Mouse (Mus musculus) midbrain, embryonic 10.5 days (tissue): ENCODE measurements around the gene Per2. TPM values are rescaled to one million over a fixed set of nuclear protein-coding genes. Genes with fewer than 3 reads are reported as not detected.

Experiments used
- DNase-seq: peaks from one replicate; pipeline ENCODE4 v3.0.0-alpha.2; 2017; ENCODE audit warnings: low spot score
- H3K27ac ChIP-seq: fragments of 300-500 bp; sonication (generic); replicated peaks from 2 replicates; pipeline ENCODE4 v1.5.1; 2016; ENCODE audit warnings: mild to moderate bottlenecking
- H3K27me3 ChIP-seq: fragments of 300-500 bp; sonication (generic); 2 replicates; pipeline ENCODE4 v1.6.1; 2016; ENCODE audit warnings: low read depth, mild to moderate bottlenecking; ENCODE audit not compliant: poor library complexity, severe bottlenecking
- H3K36me3 ChIP-seq: fragments of 300-500 bp; sonication (generic); 2 replicates; pipeline ENCODE4 v1.6.1; 2016; ENCODE audit warnings: mild to moderate bottlenecking, moderate library complexity
- H3K4me1 ChIP-seq: fragments of 300-500 bp; sonication (generic); 2 replicates; pipeline ENCODE4 v1.6.1; 2016
- H3K4me3 ChIP-seq: fragments of 300-500 bp; sonication (generic); 2 replicates; pipeline ENCODE4 v1.5.1; 2016; ENCODE audit warnings: mild to moderate bottlenecking, moderate library complexity
- H3K9me3 ChIP-seq: fragments of 300-500 bp; sonication (generic); replicated peaks from 2 replicates; pipeline ENCODE4 v1.6.1; 2016; ENCODE audit warnings: mild to moderate bottlenecking
- WGBS: fragments of 180-500 bp; shearing (Covaris S2); methylation state at CpG from one replicate; pipeline ENCODE4 v1.1.7; 2016; 5-methylcytosine and 5-hydroxymethylcytosine counted together
- polyA plus RNA-seq: library from polyadenylated mRNA; unstranded; fragments of >200 nt; fragmentation: Nextera tagmentation; extraction: Ambion mirVana; gene quantifications from 2 replicates; pipeline ENCODE4 v1.2.1, GENCODE M21; 2016

Per2 gene
- polyA plus RNA-seq, 1 experiment from 2014 or later, result 4.0 TPM

DNA sequence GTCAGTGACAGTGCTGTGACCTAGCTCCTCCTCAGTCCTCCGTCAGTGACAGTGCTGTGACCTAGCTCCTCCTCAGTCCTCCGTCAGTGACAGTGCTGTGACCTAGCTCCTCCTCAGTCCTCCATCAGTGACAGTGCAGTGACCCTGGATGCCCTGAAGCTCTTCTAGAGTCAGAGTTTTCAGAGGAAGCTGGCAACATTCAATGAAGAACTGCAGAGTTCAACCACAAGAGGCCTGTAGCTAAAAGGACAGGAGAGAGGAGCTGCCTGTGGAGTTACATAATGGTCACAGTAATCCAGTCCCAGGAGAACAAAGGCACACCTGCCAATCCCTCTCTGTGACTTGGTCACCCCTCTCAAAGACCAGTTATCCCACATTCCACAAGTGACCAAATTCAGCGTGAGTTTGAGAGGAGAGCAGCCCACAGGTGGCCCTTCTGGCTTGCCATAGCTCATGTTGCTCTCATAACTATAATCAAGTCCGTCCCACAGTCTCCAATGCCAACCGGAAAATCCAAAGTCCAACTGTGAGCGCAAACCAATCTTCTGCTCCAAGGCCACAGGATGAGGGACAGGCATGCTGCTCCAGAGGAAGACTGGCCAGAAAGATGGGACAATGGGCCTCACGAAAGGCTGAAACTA lies 16.7 kb downstream of the Per2 start:
- 78% methylated on average over 7 of the region's 7 CpGs for WGBS
- 0 out of 2 replicates have a peak overlapping the region, but pooled peaks have one; percentile 38 for H3K27ac ChIP-seq
- no peaks in the 10 kb centered on the region for H3K27me3 ChIP-seq
- no peak overlapping the region for H3K4me3 ChIP-seq
- DNase-seq, result no peak
- peaks cover 11% of the 10 kb centered on the region for H3K4me1 ChIP-seq
- peaks cover 4% of the 10 kb centered on the region for H3K9me3 ChIP-seq
- H3K36me3 ChIP-seq, result peaks cover 10% of the 10 kb centered on the region

DNA sequence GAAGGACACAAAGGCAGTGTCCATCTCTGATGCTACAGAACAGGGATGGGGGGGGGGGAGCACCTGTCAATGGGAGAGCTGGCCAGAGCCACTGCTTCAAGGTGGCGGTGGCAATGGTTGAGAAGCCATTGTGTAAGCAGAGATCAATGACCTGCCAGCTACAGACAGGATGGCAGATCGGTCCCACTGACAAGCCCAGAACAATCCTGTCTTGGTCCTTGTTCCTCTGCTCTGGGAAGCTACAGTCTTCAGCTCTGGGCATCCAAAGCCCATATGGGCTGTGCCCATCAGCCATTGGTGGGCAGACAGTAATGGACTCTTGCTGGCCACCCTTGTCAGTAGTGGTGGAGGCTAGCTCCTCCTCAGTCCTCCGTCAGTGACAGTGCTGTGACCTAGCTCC lies 17.3 kb downstream of the Per2 start:
- peaks cover 11% of the 10 kb centered on the region for H3K4me1 ChIP-seq
- no peaks in the 10 kb centered on the region for H3K9me3 ChIP-seq
- WGBS, result 92% methylated on average over 3 of the region's 3 CpGs
- peaks cover 3% of the 10 kb centered on the region for H3K36me3 ChIP-seq
- H3K27ac ChIP-seq, result no peak overlapping the region
- no peak overlapping the region for H3K4me3 ChIP-seq
- no peaks in the 10 kb centered on the region for H3K27me3 ChIP-seq
- DNase-seq, result no peak

DNA sequence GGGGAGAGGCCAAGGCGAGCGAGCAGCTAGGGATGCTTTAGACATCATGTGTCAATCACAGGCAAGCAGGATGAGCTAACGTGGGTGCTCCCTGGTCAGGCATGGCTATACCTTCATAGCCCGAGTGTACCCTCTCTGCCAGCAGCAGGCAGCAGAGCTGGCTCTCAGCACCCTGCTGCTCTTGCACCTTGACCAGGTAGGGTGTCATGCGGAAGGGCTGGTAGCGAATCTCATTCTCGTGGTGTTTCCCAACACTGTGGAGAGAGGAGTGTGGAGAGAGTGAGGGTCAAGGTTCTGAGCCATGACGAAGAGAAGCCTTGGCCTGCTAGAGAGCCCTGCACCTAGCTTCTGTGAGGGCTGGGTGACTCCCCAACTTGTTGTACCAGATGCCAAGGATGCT lies 19.3 kb downstream of the Per2 start:
- H3K4me1 ChIP-seq, result peaks cover 11% of the 10 kb centered on the region
- no peaks in the 10 kb centered on the region for H3K27me3 ChIP-seq
- H3K36me3 ChIP-seq, result no peaks in the 10 kb centered on the region; the same call in 1 of the 2 replicates
- no peaks in the 10 kb centered on the region for H3K9me3 ChIP-seq
- no peak for DNase-seq
- H3K27ac ChIP-seq, result no peak overlapping the region
- 90% methylated on average over 8 of the region's 8 CpGs for WGBS
- H3K4me3 ChIP-seq, result no peak overlapping the region

DNA sequence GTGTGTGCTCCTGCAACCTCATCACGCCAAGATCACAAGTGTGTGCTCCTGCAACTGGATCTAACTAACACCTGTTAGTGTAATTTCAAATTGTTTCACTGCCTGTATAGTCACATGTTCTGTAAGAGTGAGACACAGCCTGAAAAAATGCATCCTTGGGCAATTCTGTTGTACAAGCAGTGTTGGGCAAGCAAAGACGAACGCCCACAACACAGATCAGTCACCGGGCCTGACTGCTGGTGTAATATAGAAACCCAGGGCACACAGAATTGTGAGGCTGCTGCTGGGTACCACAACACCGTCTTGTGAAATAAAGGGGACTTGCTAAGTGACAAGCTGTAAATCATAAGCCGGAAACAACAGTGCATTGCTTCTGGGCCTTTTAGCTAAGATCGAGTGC lies 21.6 kb downstream of the Per2 start:
- H3K27me3 ChIP-seq, result no peaks in the 10 kb centered on the region
- no peaks in the 10 kb centered on the region for H3K36me3 ChIP-seq
- 94% methylated on average over 7 of the region's 7 CpGs for WGBS
- H3K4me1 ChIP-seq, result peaks cover 3% of the 10 kb centered on the region
- no peak for DNase-seq
- H3K4me3 ChIP-seq, result no peak overlapping the region
- H3K27ac ChIP-seq, result no peak overlapping the region
- H3K9me3 ChIP-seq, result no peaks in the 10 kb centered on the region

DNA sequence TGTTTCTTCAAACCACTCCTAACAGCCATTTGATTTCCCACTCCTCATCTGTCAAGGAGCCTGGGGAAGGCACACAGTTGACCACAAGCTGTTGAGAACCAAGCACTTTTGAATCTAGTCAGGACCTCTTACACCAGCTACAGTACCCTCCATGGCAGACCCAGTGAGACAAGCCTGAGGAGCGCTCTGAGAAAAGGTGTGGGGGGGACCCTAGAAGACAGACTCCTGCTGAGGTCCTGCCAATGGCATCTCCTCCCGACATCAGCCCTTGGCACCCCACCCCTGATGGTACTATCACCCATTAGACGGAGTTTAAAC lies 22.1 kb downstream of the Per2 start:
- WGBS, result 92% methylated on average over 3 of the region's 3 CpGs
- Histone ChIP-seq H3K27ac (no peak overlapping the region), H3K27me3 (no peaks in the 10 kb centered on the region), H3K36me3 (no peaks in the 10 kb centered on the region), H3K4me1 (no peaks in the 10 kb centered on the region), H3K4me3 (no peak overlapping the region), H3K9me3 (no peaks in the 10 kb centered on the region)
- DNase-seq, result no peak

DNA sequence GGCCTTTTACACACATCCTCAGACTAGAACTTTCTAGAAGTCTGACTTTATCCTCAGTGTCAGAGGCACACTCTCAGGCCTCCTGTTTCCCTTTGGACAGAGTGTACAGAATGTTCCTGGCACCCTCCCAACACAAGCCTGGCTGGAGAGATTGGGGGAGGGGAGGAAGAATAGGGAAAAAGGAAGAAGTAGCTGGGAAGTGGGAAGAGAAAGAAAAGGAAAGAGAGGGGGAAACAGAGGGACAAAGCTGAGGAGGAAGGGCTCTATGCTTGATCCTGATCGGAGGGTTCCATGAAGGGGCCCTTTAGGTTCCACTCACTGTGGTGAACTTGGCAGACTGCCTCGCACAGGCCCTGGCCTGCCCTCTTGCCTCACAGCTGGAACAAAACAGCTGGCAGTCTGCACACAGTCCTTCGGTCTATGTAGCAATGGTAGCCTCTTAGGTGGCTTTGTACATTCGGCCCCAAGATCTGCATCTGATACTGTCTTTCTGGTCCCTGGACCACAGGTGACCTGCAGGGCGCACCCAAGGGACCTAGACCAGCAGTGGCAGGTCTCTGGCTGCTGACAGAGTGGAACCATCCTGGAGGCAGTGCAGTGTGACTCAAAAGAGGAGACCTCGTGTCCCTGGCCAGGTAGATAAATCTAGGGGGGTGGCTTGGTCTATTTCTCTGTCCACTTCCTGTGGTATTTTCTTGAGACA lies 22.6 kb downstream of the Per2 start:
- no peaks in the 10 kb centered on the region for H3K27me3 ChIP-seq
- H3K4me3 ChIP-seq, result no peak overlapping the region
- 87% methylated on average over 6 of the region's 6 CpGs for WGBS
- H3K4me1 ChIP-seq, result no peaks in the 10 kb centered on the region
- no peaks in the 10 kb centered on the region for H3K9me3 ChIP-seq
- DNase-seq, result no peak
- H3K36me3 ChIP-seq, result 0 out of 2 replicates have a peak, but pooled peaks cover 3% of the 10 kb centered on the region
- peak overlapping the region; percentile 1; the same call in 1 of the 2 replicates for H3K27ac ChIP-seq

DNA sequence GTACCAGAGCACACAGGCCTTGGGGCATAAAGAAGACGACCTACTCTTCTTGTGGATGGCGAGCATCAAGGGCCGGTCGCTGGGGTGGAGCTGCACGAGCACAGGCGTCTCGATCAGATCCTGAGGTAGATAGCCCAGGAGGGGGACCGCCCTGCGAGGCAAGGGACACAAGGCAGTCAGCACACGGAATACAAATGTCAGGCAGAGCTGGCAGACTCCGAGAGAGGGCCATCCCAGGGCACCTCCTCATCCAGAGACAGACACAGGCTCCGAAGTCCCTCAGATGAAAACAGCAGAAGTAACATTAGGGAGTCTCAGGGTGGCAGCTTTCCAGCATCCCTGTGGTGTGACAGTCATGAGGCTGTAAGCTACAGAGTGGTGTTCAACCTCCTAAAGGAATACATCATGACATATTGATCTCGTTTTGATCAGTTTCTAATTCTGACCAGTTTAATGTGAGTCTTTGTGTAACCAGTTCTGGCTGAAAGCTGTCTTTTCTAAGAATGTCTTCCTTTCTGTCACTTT lies 23.5 kb downstream of the Per2 start:
- DNase-seq, result no peak
- Histone ChIP-seq H3K36me3 (0 out of 2 replicates have a peak, but pooled peaks cover 3% of the 10 kb centered on the region), H3K27me3 (no peaks in the 10 kb centered on the region), H3K9me3 (no peaks in the 10 kb centered on the region), H3K4me1 (no peaks in the 10 kb centered on the region), H3K27ac (0 out of 2 replicates have a peak overlapping the region, but pooled peaks have one; percentile 13), H3K4me3 (no peak overlapping the region)
- 88% methylated on average over 13 of the region's 13 CpGs for WGBS

DNA sequence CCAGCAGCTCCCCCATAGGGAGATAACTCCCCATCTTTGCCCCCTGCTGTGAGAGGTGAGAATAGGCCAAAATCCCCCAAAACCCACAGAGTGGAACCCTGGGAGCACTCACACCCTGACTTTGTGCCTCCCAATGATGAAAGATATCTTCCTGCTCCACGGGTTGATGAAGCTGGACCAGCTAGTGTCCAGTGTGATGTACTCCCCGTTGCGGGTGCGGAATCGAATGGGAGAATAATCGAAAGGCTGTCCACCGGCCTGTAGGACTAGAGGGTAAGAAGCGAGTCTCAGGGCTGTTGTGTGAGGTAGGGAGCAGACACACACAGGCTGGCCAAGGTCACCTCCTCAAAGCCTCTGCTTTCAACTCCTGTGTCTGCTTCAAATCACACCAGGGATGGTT lies 24.2 kb downstream of the Per2 start:
- H3K27ac ChIP-seq, result 0 out of 2 replicates have a peak overlapping the region, but pooled peaks have one; percentile 13
- no peak for DNase-seq
- 92% methylated on average over 8 of the region's 8 CpGs for WGBS
- no peaks in the 10 kb centered on the region for H3K9me3 ChIP-seq
- H3K27me3 ChIP-seq, result no peaks in the 10 kb centered on the region
- H3K4me1 ChIP-seq, result no peaks in the 10 kb centered on the region
- no peak overlapping the region for H3K4me3 ChIP-seq
- H3K36me3 ChIP-seq, result 0 out of 2 replicates have a peak, but pooled peaks cover 3% of the 10 kb centered on the region

DNA sequence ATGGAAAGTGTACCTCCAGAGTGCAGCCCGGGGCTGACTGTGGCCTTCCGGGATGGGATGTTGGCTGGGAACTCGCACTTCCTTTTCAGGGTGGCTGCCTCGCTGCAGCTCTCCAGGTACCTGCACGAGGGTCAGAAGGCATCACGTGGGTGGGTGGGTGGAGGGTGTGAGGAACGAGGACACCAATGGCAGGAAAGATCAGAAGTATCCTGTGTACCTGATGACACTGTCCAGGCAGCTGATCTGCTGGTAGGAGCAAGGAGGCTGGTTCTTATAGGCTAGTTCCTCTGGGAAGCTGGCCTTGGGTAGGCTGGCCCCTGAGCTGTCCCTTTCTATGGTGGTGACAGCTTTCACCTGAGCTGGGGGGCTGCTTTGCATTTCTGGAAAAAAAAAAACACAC lies 28.4 kb downstream of the Per2 start:
- H3K9me3 ChIP-seq, result no peaks in the 10 kb centered on the region
- no peaks in the 10 kb centered on the region for H3K4me1 ChIP-seq
- no peaks in the 10 kb centered on the region for H3K27me3 ChIP-seq
- peaks cover 5% of the 10 kb centered on the region; the same call in 1 of the 2 replicates for H3K36me3 ChIP-seq
- DNase-seq, result no peak
- no peak overlapping the region for H3K4me3 ChIP-seq
- no peak overlapping the region for H3K27ac ChIP-seq
- 85% methylated on average over 7 of the region's 7 CpGs for WGBS

DNA sequence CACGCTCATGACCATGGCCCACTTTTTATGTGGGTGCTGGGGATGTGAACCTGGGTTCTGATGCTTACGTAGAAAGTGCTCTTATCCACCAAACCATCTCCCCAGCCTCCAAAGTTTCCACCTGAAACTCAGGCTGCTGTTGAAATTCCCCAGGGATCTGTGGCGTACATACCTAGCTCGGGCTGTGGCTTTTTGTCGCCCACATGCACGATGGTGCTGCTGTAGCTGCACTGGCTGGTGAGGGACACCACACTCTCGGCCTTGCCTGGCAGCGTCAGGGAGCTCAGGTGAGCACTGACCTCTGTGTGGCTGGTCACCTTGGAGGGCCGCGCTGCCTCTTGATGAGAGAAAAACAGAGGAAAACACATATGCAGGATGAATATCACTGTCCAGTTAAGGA lies 29.9 kb downstream of the Per2 start:
- Histone ChIP-seq H3K9me3 (no peaks in the 10 kb centered on the region), H3K27me3 (no peaks in the 10 kb centered on the region), H3K27ac (no peak overlapping the region), H3K36me3 (peaks cover 5% of the 10 kb centered on the region; the same call in 1 of the 2 replicates), H3K4me3 (no peak overlapping the region), H3K4me1 (no peaks in the 10 kb centered on the region)
- no peak for DNase-seq
- WGBS, result 94% methylated on average over 10 of the region's 10 CpGs

DNA sequence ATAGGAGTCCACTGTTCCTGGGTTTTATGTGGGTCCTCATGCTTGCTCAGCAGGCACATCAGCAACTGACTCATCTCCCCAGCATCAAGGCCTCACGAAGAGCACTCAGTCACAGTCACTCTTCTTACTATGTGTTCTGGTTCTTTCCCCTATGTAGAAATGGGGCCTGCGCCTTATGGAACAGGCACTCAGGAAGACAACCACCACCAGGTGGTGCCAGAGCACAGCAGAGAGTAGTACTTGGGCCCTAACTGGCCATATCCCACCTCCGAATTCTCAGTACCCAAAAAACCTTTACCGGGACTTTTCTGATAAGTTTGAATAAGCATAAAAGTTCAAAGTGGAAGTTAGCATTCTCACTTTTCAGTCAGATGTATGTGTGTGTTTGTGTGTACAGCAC lies 30.5 kb downstream of the Per2 start:
- Histone ChIP-seq H3K9me3 (no peaks in the 10 kb centered on the region), H3K4me1 (0 out of 2 replicates have a peak, but pooled peaks cover 2% of the 10 kb centered on the region), H3K27me3 (no peaks in the 10 kb centered on the region), H3K36me3 (peaks cover 5% of the 10 kb centered on the region; the same call in 1 of the 2 replicates), H3K27ac (no peak overlapping the region), H3K4me3 (no peak overlapping the region)
- DNase-seq, result peak; percentile 74
- WGBS, result 48% methylated on average over 4 of the region's 4 CpGs

DNA sequence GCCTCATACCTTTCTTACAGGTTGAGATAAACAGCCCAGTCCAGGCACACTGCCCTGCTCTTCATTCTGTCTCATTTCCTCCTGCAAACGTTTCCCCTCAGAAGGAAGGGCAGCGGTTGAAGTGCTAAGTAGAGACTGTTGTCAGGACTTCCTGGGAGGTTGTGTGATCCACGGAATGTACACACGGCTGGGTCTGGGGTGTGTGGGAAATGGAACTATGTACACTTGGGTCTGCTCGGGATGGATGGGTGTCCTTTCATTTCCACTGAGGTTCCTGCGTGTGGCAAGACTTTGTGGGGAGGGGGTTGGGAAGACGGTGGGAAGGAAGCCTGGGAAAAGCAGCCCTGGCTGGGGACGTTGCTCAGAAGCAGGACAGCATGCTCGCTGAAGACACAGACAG lies 32.7 kb downstream of the Per2 start:
- DNase-seq, result no peak
- 0 out of 2 replicates have a peak, but pooled peaks cover 2% of the 10 kb centered on the region for H3K4me1 ChIP-seq
- 86% methylated on average over 9 of the region's 9 CpGs for WGBS
- H3K4me3 ChIP-seq, result no peak overlapping the region
- no peaks in the 10 kb centered on the region for H3K9me3 ChIP-seq
- peaks cover 3% of the 10 kb centered on the region; the same call in 1 of the 2 replicates for H3K36me3 ChIP-seq
- no peaks in the 10 kb centered on the region for H3K27me3 ChIP-seq
- H3K27ac ChIP-seq, result no peak overlapping the region

DNA sequence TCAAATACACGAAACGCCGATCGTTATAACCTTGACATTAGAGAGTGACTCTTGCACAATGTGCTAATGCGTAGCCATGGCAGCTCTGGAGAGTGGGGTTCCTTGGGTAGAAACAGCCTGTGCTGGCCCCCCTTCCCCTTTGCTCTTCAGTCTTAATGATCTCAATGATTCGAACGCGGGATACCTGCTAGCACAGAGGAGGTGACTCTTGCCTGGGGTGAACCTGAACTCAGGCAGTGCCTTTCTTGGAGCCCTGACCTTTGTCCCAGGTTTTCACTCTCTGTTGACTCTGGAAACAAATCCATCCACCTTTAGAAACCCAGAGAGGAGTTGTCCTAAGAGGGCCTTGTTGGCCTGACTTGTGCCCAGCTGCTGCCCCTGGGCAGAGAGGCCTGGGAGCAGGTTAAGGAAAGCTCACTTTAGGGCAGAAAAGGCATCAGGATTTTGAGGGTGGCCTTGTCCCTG lies 38.5 kb downstream of the Per2 start:
- 94% methylated on average over 8 of the region's 8 CpGs for WGBS
- H3K4me3 ChIP-seq, result no peak overlapping the region
- H3K27ac ChIP-seq, result peak overlapping the region; percentile 52; the same call in 1 of the 2 replicates
- no peaks in the 10 kb centered on the region for H3K27me3 ChIP-seq
- no peak for DNase-seq
- no peaks in the 10 kb centered on the region for H3K9me3 ChIP-seq
- 0 out of 2 replicates have a peak, but pooled peaks cover 5% of the 10 kb centered on the region for H3K36me3 ChIP-seq
- peaks cover 17% of the 10 kb centered on the region for H3K4me1 ChIP-seq
